Mouse (Mus musculus) MEL (cell line): ENCODE measurements around the gene Atxn1l. TPM values are rescaled to one million over a fixed set of nuclear protein-coding genes. Genes with fewer than 3 reads are reported as not detected.

ENCODE experiments used
- DNase-seq: peaks from one replicate; pipeline ENCODE4 v3.0.0; 2011; ENCODE audit warnings: low read depth, low spot score
- H3K27ac ChIP-seq: 2 replicates; pipeline ENCODE4 v1.5.1; 2012; ENCODE audit warnings: low read depth, mild to moderate bottlenecking, control low read depth, low read length, moderate library complexity; ENCODE audit not compliant: control insufficient read depth
- H3K27me3 ChIP-seq, 2 experiments: fragments of 150-350 bp in 1 of 2; sonication (generic) in 1 of 2; 2 replicates each; pipeline ENCODE4 v1.6.1; 2012; ENCODE audit warnings: low read length in 2 of 2, mild to moderate bottlenecking in 2 of 2, improper control_type of control experiment in 1 of 2, moderate library complexity in 1 of 2; ENCODE audit not compliant: insufficient read depth in 2 of 2, control insufficient read depth in 1 of 2
- H3K36me3 ChIP-seq, 2 experiments: 2 replicates each; pipeline ENCODE4 v1.6.1; 2012 to 2014; ENCODE audit warnings: low read length in 2 of 2, improper control_type of control experiment in 1 of 2, inconsistent platforms in 1 of 2, mild to moderate bottlenecking in 1 of 2; ENCODE audit not compliant: insufficient read depth in 2 of 2, control insufficient read depth in 1 of 2
- H3K4me1 ChIP-seq, 2 experiments: fragments of 150-350 bp in 1 of 2; sonication (generic) in 1 of 2; 2 replicates each; pipeline ENCODE4 v1.6.1; 2012; ENCODE audit warnings: low read length in 2 of 2, improper control_type of control experiment in 1 of 2, mild to moderate bottlenecking in 1 of 2; ENCODE audit not compliant: insufficient read depth in 2 of 2, control insufficient read depth in 1 of 2
- H3K4me3 ChIP-seq, 2 experiments: fragments of 150-350 bp in 1 of 2; sonication (generic) in 1 of 2; 2 replicates each; pipeline ENCODE4 v1.5.1; 2012; ENCODE audit warnings: low read depth in 2 of 2, low read length in 2 of 2, mild to moderate bottlenecking in 2 of 2, moderate library complexity in 2 of 2, control low read depth in 1 of 2, improper control_type of control experiment in 1 of 2; ENCODE audit not compliant: control insufficient read depth in 1 of 2, insufficient read depth in 1 of 2
- H3K79me2 ChIP-seq: 2 replicates; pipeline ENCODE4 v1.6.1; 2012; ENCODE audit warnings: mild to moderate bottlenecking, low read length, moderate library complexity; ENCODE audit not compliant: control insufficient read depth, poor library complexity, insufficient read depth
- H3K9ac ChIP-seq: 2 replicates; pipeline ENCODE4 v1.6.1; 2012; ENCODE audit warnings: low read depth, mild to moderate bottlenecking, control low read depth, low read length, moderate library complexity; ENCODE audit not compliant: control insufficient read depth, poor library complexity, severe bottlenecking
- H3K9me3 ChIP-seq: fragments of 150-350 bp; sonication (generic); replicated peaks from 2 replicates; pipeline ENCODE4 v1.6.1; 2012; ENCODE audit warnings: mild to moderate bottlenecking, low read length, improper control_type of control experiment, moderate library complexity; ENCODE audit not compliant: insufficient read depth
- BHLHE40 ChIP-seq: IDR thresholded peaks from 2 replicates; pipeline ENCODE4 v1.6.1; 2012; ENCODE audit warnings: low read depth, mild to moderate bottlenecking, inconsistent platforms, low read length, improper control_type of control experiment, borderline replicate concordance
- CHD1 ChIP-seq: IDR thresholded peaks from 2 replicates; pipeline ENCODE4 v1.6.1; 2012; ENCODE audit warnings: low read depth, mild to moderate bottlenecking, inconsistent platforms, low read length, improper control_type of control experiment
- CHD2 ChIP-seq: IDR thresholded peaks from 2 replicates; pipeline ENCODE4 v1.6.1; 2011; ENCODE audit warnings: low read length, improper control_type of control experiment
- CTCF ChIP-seq, 3 experiments: IDR thresholded peaks in 2 of 3; conservative IDR thresholded peaks in 1 of 3; 2 replicates each; pipeline ENCODE4 v1.5.1; 2011 to 2012; ENCODE audit warnings: low read length in 3 of 3, low read depth in 2 of 3, mild to moderate bottlenecking in 2 of 3, improper control_type of control experiment in 1 of 3, inconsistent platforms in 1 of 3, mixed read lengths in 1 of 3, moderate library complexity in 1 of 3; ENCODE audit not compliant: control insufficient read depth in 1 of 3, insufficient read depth in 1 of 3, poor library complexity in 1 of 3, severe bottlenecking in 1 of 3
- ELF1 ChIP-seq: IDR thresholded peaks from 2 replicates; pipeline ENCODE4 v1.6.1; 2014; ENCODE audit warnings: low read depth, mild to moderate bottlenecking, inconsistent platforms, low read length, improper control_type of control experiment, moderate library complexity
- EP300 ChIP-seq, 2 experiments: IDR thresholded peaks; 2 replicates each; pipeline ENCODE4 v1.6.1; 2011; ENCODE audit warnings: improper control_type of control experiment in 2 of 2, low read length in 2 of 2, low read depth in 1 of 2, mild to moderate bottlenecking in 1 of 2
- HCFC1 ChIP-seq: IDR thresholded peaks from 2 replicates; pipeline ENCODE4 v1.6.1; 2012; ENCODE audit warnings: low read depth, mild to moderate bottlenecking, inconsistent platforms, low read length, improper control_type of control experiment, moderate library complexity
- KAT2A ChIP-seq: conservative IDR thresholded peaks from 2 replicates; pipeline ENCODE4 v1.6.1; 2012; ENCODE audit warnings: low read depth, low read length, improper control_type of control experiment, inconsistent platforms
- MAFK ChIP-seq: IDR thresholded peaks from 2 replicates; pipeline ENCODE4 v1.6.1; 2011; ENCODE audit warnings: low read depth, mild to moderate bottlenecking, low read length, improper control_type of control experiment, borderline replicate concordance
- MAX ChIP-seq: IDR thresholded peaks from 2 replicates; pipeline ENCODE4 v1.6.1; 2011; ENCODE audit warnings: low read length, improper control_type of control experiment
- MEF2A ChIP-seq: IDR thresholded peaks from 2 replicates; pipeline ENCODE4 v1.6.1; 2014; ENCODE audit warnings: low read depth, mild to moderate bottlenecking, inconsistent platforms, low read length, improper control_type of control experiment; ENCODE audit not compliant: poor library complexity, insufficient replicate concordance, severe bottlenecking; ENCODE audit errors: extremely low read depth
- MYB ChIP-seq: IDR thresholded peaks from 2 replicates; pipeline ENCODE4 v1.6.1; 2011; ENCODE audit warnings: mild to moderate bottlenecking, low read depth, low read length, improper control_type of control experiment
- MYC ChIP-seq: IDR thresholded peaks from 2 replicates; pipeline ENCODE4 v1.6.1; 2011; ENCODE audit warnings: low read depth, mild to moderate bottlenecking, low read length, improper control_type of control experiment, moderate library complexity
- NELFE ChIP-seq: IDR thresholded peaks from 2 replicates; pipeline ENCODE4 v1.6.1; 2011; ENCODE audit warnings: low read depth, low read length, improper control_type of control experiment
- NRF1 ChIP-seq: IDR thresholded peaks from 2 replicates; pipeline ENCODE4 v1.6.1; 2014; ENCODE audit warnings: low read depth, mild to moderate bottlenecking, inconsistent platforms, low read length, improper control_type of control experiment, moderate library complexity; ENCODE audit not compliant: poor library complexity, insufficient read depth, severe bottlenecking
- POLR2AphosphoS2 ChIP-seq: IDR thresholded peaks from 2 replicates; pipeline ENCODE4 v1.6.1; 2011; ENCODE audit warnings: low read length, improper control_type of control experiment
- POLR2AphosphoS5 ChIP-seq: IDR thresholded peaks from 2 replicates; pipeline ENCODE4 v1.6.1; 2012; ENCODE audit warnings: low read depth, borderline replicate concordance, mild to moderate bottlenecking, inconsistent platforms, low read length, moderate library complexity, mixed read lengths
- RAD21 ChIP-seq: IDR thresholded peaks from 2 replicates; pipeline ENCODE4 v1.6.1; 2011; ENCODE audit warnings: mild to moderate bottlenecking, low read depth, low read length, improper control_type of control experiment
- RCOR1 ChIP-seq: IDR thresholded peaks from 2 replicates; pipeline ENCODE4 v1.6.1; 2012; ENCODE audit warnings: low read depth, mild to moderate bottlenecking, inconsistent platforms, low read length, improper control_type of control experiment
- SIN3A ChIP-seq: IDR thresholded peaks from 2 replicates; pipeline ENCODE4 v1.6.1; 2012; ENCODE audit warnings: low read length, improper control_type of control experiment, inconsistent platforms
- TAL1 ChIP-seq: IDR thresholded peaks from 2 replicates; pipeline ENCODE4 v1.6.1; 2012; ENCODE audit warnings: mild to moderate bottlenecking, inconsistent platforms, low read length, moderate library complexity, mixed read lengths
- UBTF ChIP-seq: IDR thresholded peaks from 2 replicates; pipeline ENCODE4 v1.6.1; 2012; ENCODE audit warnings: low read depth, mild to moderate bottlenecking, inconsistent platforms, low read length, improper control_type of control experiment, moderate library complexity, borderline replicate concordance; ENCODE audit not compliant: insufficient read depth
- USF1 ChIP-seq: IDR thresholded peaks from 2 replicates; pipeline ENCODE4 v1.6.1; 2014; ENCODE audit warnings: low read depth, mild to moderate bottlenecking, inconsistent platforms, low read length, improper control_type of control experiment, moderate library complexity
- ZKSCAN1 ChIP-seq: IDR thresholded peaks from 2 replicates; pipeline ENCODE4 v1.6.1; 2012; ENCODE audit warnings: low read depth, mild to moderate bottlenecking, inconsistent platforms, low read length, improper control_type of control experiment, moderate library complexity
- ZMIZ1 ChIP-seq: IDR thresholded peaks from 2 replicates; pipeline ENCODE4 v1.6.1; 2012; ENCODE audit warnings: low read depth, mild to moderate bottlenecking, inconsistent platforms, low read length, improper control_type of control experiment, moderate library complexity
- ZNF384 ChIP-seq: IDR thresholded peaks from 2 replicates; pipeline ENCODE4 v1.6.1; 2012; ENCODE audit warnings: low read depth, mild to moderate bottlenecking, inconsistent platforms, low read length, improper control_type of control experiment
- polyA plus RNA-seq, 2 experiments: library from polyadenylated mRNA; stranded (reverse) in 1 of 2; unstranded in 1 of 2; fragments of >175 nt in 1 of 2; fragments of >200 nt in 1 of 2; gene quantifications; 2 replicates each; pipeline versions ENCODE4 v1.2.1 to v1.2.4; 2012; ENCODE audit warnings: low replicate concordance in 2 of 2, low read depth in 1 of 2; ENCODE audit not compliant: insufficient read length in 2 of 2, insufficient read depth in 1 of 2, missing spikeins in 1 of 2
- total RNA-seq: library from RNA; depleted of rRNA; stranded (reverse); fragments of 300-350 nt; gene quantifications from 2 replicates; pipeline ENCODE4 v1.2.3, GENCODE M21; 2012

The Atxn1l gene
- total and polyA plus RNA-seq, 3 experiments = 4.1 to 9.5 TPM; not detected in 1

DNA sequence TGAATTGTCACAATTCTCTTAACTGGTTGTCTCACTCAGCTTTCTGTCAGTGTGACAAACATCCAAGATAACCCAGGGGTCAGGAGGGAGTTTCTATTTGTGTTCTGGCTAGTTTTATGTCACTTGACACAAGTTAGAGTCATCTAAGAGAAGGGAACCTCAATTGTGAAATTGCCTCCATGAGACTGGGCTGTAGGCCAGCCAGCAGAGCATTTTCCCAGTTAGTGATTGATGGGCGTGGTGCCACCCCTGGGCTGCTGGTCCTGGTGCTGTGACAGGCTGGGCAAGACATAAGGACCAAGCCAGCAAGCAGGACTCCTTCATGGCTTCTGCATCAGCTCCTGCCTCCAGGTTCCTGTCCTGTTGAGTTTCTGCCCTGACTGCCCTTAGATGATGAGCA lies 22.7 kb upstream of the Atxn1l start:
- Histone ChIP-seq H3K9me3 (no peaks in the 10 kb centered on the region), H3K4me1 (0 out of 4 replicates have a peak, but pooled peaks cover 0 to 4% of the 10 kb centered on the region in 2 experiments), H3K9ac (no peak overlapping the region), H3K36me3 (no peaks in the 10 kb centered on the region), H3K79me2 (no peaks in the 10 kb centered on the region), H3K27ac (no peak overlapping the region), H3K4me3 (no peak overlapping the region), H3K27me3 (no peaks in the 10 kb centered on the region; a peak in 1 of 4 replicates)
- no peak for DNase-seq
- TF ChIP-seq ELF1 = no peak
- TF ChIP-seq CHD2 = no peak
- TF ChIP-seq MEF2A = no peak
- TF ChIP-seq SIN3A = no peak
- TF ChIP-seq RCOR1 = no peak
- TF ChIP-seq POLR2AphosphoS5 = no peak
- TF ChIP-seq ZKSCAN1 = no peak
- TF ChIP-seq TAL1 = no peak
- no peak for TF ChIP-seq CHD1
- no peak for TF ChIP-seq CTCF (IDR thresholded peaks at IDR 0.05 in 2 of 3, conservative IDR thresholded peaks at IDR 0.05 in 1 of 3; ENCODE audit: control insufficient read depth in 1 of 3, insufficient read depth in 1 of 3, low read depth in 2 of 3, low read length in 3 of 3, poor library complexity in 1 of 3, severe bottlenecking in 1 of 3)
- TF ChIP-seq MYB = no peak
- no peak for TF ChIP-seq MAFK
- TF ChIP-seq USF1 = no peak
- no peak for TF ChIP-seq POLR2AphosphoS2
- TF ChIP-seq ZNF384 = no peak
- no peak for TF ChIP-seq MAX

DNA sequence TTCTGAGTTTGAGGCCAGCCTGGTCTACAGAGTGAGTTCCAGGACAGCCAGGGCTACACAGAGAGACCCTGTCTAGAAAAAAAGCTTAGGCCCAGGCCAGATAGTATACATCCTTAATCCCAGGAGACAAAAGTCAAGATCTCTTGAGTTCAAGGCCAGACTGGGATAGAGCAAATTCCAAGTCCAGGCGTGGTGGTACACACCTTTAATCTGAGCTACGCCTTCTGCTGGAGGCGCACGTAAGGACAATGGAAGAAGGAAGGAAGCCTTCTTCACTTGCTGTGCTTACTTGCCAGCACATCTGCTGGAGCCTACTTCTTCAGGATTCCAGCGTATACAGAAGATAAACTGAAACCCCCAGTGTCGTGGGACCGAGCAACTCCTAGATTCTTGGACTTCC lies 21.9 kb upstream of the Atxn1l start:
- DNase-seq = no peak
- no peak overlapping the region for H3K27ac ChIP-seq
- H3K4me3 ChIP-seq = no peak overlapping the region
- no peaks in the 10 kb centered on the region for H3K36me3 ChIP-seq
- TF ChIP-seq NELFE (no peak), NRF1 (no peak), UBTF (no peak), KAT2A (no peak), RAD21 (no peak), RCOR1 (no peak), SIN3A (no peak), MAX (no peak), EP300 (IDR thresholded peaks at IDR 0.05; ENCODE audit: low read depth in 1 of 2, low read length in 2 of 2) (no peak), MYB (no peak), POLR2AphosphoS2 (no peak), MYC (no peak), HCFC1 (no peak), ZMIZ1 (no peak), BHLHE40 (no peak)
- TF ChIP-seq, all 39 proteins: peak for 0
- Histone ChIP-seq H3K79me2 (no peaks in the 10 kb centered on the region), H3K9ac (no peak overlapping the region), H3K4me1 (0 out of 4 replicates have a peak, but pooled peaks cover 0 to 4% of the 10 kb centered on the region in 2 experiments), H3K27me3 (no peaks in the 10 kb centered on the region; a peak in 1 of 4 replicates), H3K9me3 (no peaks in the 10 kb centered on the region)
